Mouse (Mus musculus): ENCODE data around the gene Thy1. TPM values are rescaled to one million over a fixed set of nuclear protein-coding genes. Genes with fewer than 3 reads are reported as not detected.

Gene Thy1
- polyA plus RNA-seq, 1 experiment from 2014 or later, result 0.38 TPM

- H3K4me1 ChIP-seq (ENCODE audit: control insufficient read depth, low read depth, low read length), result no peaks in the 10 kb centered on the region
- no peak for ATAC-seq (ENCODE audit: low read depth)
Measured at GRCm38 (mm10) chr9:44030646-44031045, 12.5 kb upstream of the Thy1 start.

GRCm38 (mm10) chr9:44031079-44031478, 12.1 kb upstream of the Thy1 start:
- 36% methylated on average over 5 of the region's 5 CpGs for WGBS (ENCODE audit: insufficient replicate concordance)
- no peaks in the 10 kb centered on the region for H3K36me3 ChIP-seq (ENCODE audit: control insufficient read depth, insufficient read depth)
- no peak overlapping the region for H3K4me2 ChIP-seq (ENCODE audit: low read depth, low read length)
- no peak overlapping the region for H3K4me3 ChIP-seq (ENCODE audit: low read depth, low read length)
- no peaks in the 10 kb centered on the region for H3K4me1 ChIP-seq (ENCODE audit: control insufficient read depth, low read depth, low read length)
- ATAC-seq (ENCODE audit: low read depth), result no peak
- no peak overlapping the region for H3K27ac ChIP-seq (ENCODE audit: low read length)
- H3K9me3 ChIP-seq (replicated peaks; ENCODE audit: control insufficient read depth, low read length), result no peaks in the 10 kb centered on the region
- H3K9ac ChIP-seq (ENCODE audit: low read depth, low read length), result no peak overlapping the region
- H3K27me3 ChIP-seq (ENCODE audit: control insufficient read depth, insufficient read depth, low read depth, low read length), result no peaks in the 10 kb centered on the region

More at GRCm38 (mm10) chr9:44030646-44031045, 12.5 kb upstream of the Thy1 start:
- Histone ChIP-seq H3K4me2 (ENCODE audit: low read depth, low read length) (no peak overlapping the region), H3K9ac (ENCODE audit: low read depth, low read length) (no peak overlapping the region), H3K4me3 (ENCODE audit: low read depth, low read length) (no peak overlapping the region), H3K27me3 (ENCODE audit: control insufficient read depth, insufficient read depth, low read depth, low read length) (no peaks in the 10 kb centered on the region), H3K36me3 (ENCODE audit: control insufficient read depth, insufficient read depth) (no peaks in the 10 kb centered on the region), H3K27ac (ENCODE audit: low read length) (no peak overlapping the region), H3K9me3 (replicated peaks; ENCODE audit: control insufficient read depth, low read length) (no peaks in the 10 kb centered on the region)
- WGBS (ENCODE audit: insufficient replicate concordance), result 63% methylated on average over 4 of the region's 4 CpGs

- no peak for ATAC-seq (ENCODE audit: low read depth)
- Histone ChIP-seq H3K9me3 (replicated peaks; ENCODE audit: control insufficient read depth, low read length) (no peaks in the 10 kb centered on the region), H3K4me3 (ENCODE audit: low read depth, low read length) (no peak overlapping the region), H3K9ac (ENCODE audit: low read depth, low read length) (no peak overlapping the region), H3K27me3 (ENCODE audit: control insufficient read depth, insufficient read depth, low read depth, low read length) (no peaks in the 10 kb centered on the region), H3K36me3 (ENCODE audit: control insufficient read depth, insufficient read depth) (no peaks in the 10 kb centered on the region), H3K4me2 (ENCODE audit: low read depth, low read length) (no peak overlapping the region), H3K4me1 (ENCODE audit: control insufficient read depth, low read depth, low read length) (no peaks in the 10 kb centered on the region), H3K27ac (ENCODE audit: low read length) (no peak overlapping the region)
- 49% methylated on average over 4 of the region's 4 CpGs for WGBS (ENCODE audit: insufficient replicate concordance)
Measured at GRCm38 (mm10) chr9:44031946-44032345, 11.2 kb upstream of the Thy1 start.

- Histone ChIP-seq H3K36me3 (ENCODE audit: control insufficient read depth, insufficient read depth) (no peaks in the 10 kb centered on the region), H3K4me3 (ENCODE audit: low read depth, low read length) (no peak overlapping the region), H3K27me3 (ENCODE audit: control insufficient read depth, insufficient read depth, low read depth, low read length) (no peaks in the 10 kb centered on the region), H3K4me1 (ENCODE audit: control insufficient read depth, low read depth, low read length) (no peaks in the 10 kb centered on the region), H3K9me3 (replicated peaks; ENCODE audit: control insufficient read depth, low read length) (no peaks in the 10 kb centered on the region), H3K27ac (ENCODE audit: low read length) (no peak overlapping the region), H3K4me2 (ENCODE audit: low read depth, low read length) (no peak overlapping the region), H3K9ac (ENCODE audit: low read depth, low read length) (no peak overlapping the region)
- no peak for ATAC-seq (ENCODE audit: low read depth)
- WGBS (ENCODE audit: insufficient replicate concordance), result 78% methylated on average over 5 of the region's 5 CpGs
Measured at GRCm38 (mm10) chr9:44033317-44033716, 9.9 kb upstream of the Thy1 start.

- Histone ChIP-seq H3K9ac (ENCODE audit: low read depth, low read length) (no peak overlapping the region), H3K4me1 (ENCODE audit: control insufficient read depth, low read depth, low read length) (no peaks in the 10 kb centered on the region), H3K27ac (ENCODE audit: low read length) (no peak overlapping the region), H3K9me3 (replicated peaks; ENCODE audit: control insufficient read depth, low read length) (no peaks in the 10 kb centered on the region), H3K36me3 (ENCODE audit: control insufficient read depth, insufficient read depth) (no peaks in the 10 kb centered on the region), H3K27me3 (ENCODE audit: control insufficient read depth, insufficient read depth, low read depth, low read length) (no peaks in the 10 kb centered on the region), H3K4me2 (ENCODE audit: low read depth, low read length) (no peak overlapping the region), H3K4me3 (ENCODE audit: low read depth, low read length) (no peak overlapping the region)
- WGBS (ENCODE audit: insufficient replicate concordance), result 41% methylated on average over 13 of the region's 13 CpGs
- ATAC-seq (ENCODE audit: low read depth), result no peak
Measured at GRCm38 (mm10) chr9:44033957-44034727, 9.0 kb upstream of the Thy1 start.

- H3K4me2 ChIP-seq (ENCODE audit: low read depth, low read length), result no peak overlapping the region
- H3K27ac ChIP-seq (ENCODE audit: low read length), result no peak overlapping the region
- H3K36me3 ChIP-seq (ENCODE audit: control insufficient read depth, insufficient read depth), result no peaks in the 10 kb centered on the region
- H3K9ac ChIP-seq (ENCODE audit: low read depth, low read length), result no peak overlapping the region
- peaks cover 2% of the 10 kb centered on the region for H3K27me3 ChIP-seq (ENCODE audit: control insufficient read depth, insufficient read depth, low read depth, low read length)
- ATAC-seq (ENCODE audit: low read depth), result no peak
- H3K4me3 ChIP-seq (ENCODE audit: low read depth, low read length), result no peak overlapping the region
- WGBS (ENCODE audit: insufficient replicate concordance), result 66% methylated on average over 5 of the region's 5 CpGs
- H3K9me3 ChIP-seq (replicated peaks; ENCODE audit: control insufficient read depth, low read length), result no peaks in the 10 kb centered on the region
- H3K4me1 ChIP-seq (ENCODE audit: control insufficient read depth, low read depth, low read length), result no peaks in the 10 kb centered on the region
Measured at GRCm38 (mm10) chr9:44037106-44037505, 6.1 kb upstream of the Thy1 start.

- Histone ChIP-seq H3K4me1 (ENCODE audit: control insufficient read depth, low read depth, low read length) (no peaks in the 10 kb centered on the region), H3K27ac (ENCODE audit: low read length) (no peak overlapping the region), H3K4me3 (ENCODE audit: low read depth, low read length) (no peak overlapping the region), H3K27me3 (ENCODE audit: control insufficient read depth, insufficient read depth, low read depth, low read length) (peaks cover 30% of the 10 kb centered on the region), H3K9ac (ENCODE audit: low read depth, low read length) (no peak overlapping the region), H3K9me3 (replicated peaks; ENCODE audit: control insufficient read depth, low read length) (no peaks in the 10 kb centered on the region), H3K36me3 (ENCODE audit: control insufficient read depth, insufficient read depth) (no peaks in the 10 kb centered on the region), H3K4me2 (ENCODE audit: low read depth, low read length) (no peak overlapping the region)
- 51% methylated on average over 7 of the region's 7 CpGs for WGBS (ENCODE audit: insufficient replicate concordance)
- ATAC-seq (ENCODE audit: low read depth), result no peak
Measured at GRCm38 (mm10) chr9:44041511-44042395, 1.4 kb upstream of the Thy1 start.

GRCm38 (mm10) chr9:44042396-44042680, 846 bp upstream of the Thy1 start:
- WGBS (ENCODE audit: insufficient replicate concordance), result 46% methylated on average over 1 of the region's 1 CpGs
- Histone ChIP-seq H3K4me3 (ENCODE audit: low read depth, low read length) (no peak overlapping the region), H3K9me3 (replicated peaks; ENCODE audit: control insufficient read depth, low read length) (no peaks in the 10 kb centered on the region)

More at GRCm38 (mm10) chr9:44042396-44042680, 846 bp upstream of the Thy1 start:
- Histone ChIP-seq H3K36me3 (ENCODE audit: control insufficient read depth, insufficient read depth) (no peaks in the 10 kb centered on the region), H3K4me2 (ENCODE audit: low read depth, low read length) (no peak overlapping the region), H3K27me3 (ENCODE audit: control insufficient read depth, insufficient read depth, low read depth, low read length) (peaks cover 30% of the 10 kb centered on the region), H3K9ac (ENCODE audit: low read depth, low read length) (no peak overlapping the region), H3K27ac (ENCODE audit: low read length) (no peak overlapping the region), H3K4me1 (ENCODE audit: control insufficient read depth, low read depth, low read length) (no peaks in the 10 kb centered on the region)
- ATAC-seq (ENCODE audit: low read depth), result no peak
